Mouse (Mus musculus): ENCODE data around the gene Daam1.

Gene Daam1

GRCm38 (mm10) chr12:71973577-71973976 lies 142.7 kb downstream of the Daam1 start:
- DNase-seq = no peak

GRCm38 (mm10) chr12:71975626-71976025 lies 144.7 kb downstream of the Daam1 start:
- no peak for DNase-seq

GRCm38 (mm10) chr12:71976361-71976960 lies 145.6 kb downstream of the Daam1 start:
- DNase-seq = no peak

DNA sequence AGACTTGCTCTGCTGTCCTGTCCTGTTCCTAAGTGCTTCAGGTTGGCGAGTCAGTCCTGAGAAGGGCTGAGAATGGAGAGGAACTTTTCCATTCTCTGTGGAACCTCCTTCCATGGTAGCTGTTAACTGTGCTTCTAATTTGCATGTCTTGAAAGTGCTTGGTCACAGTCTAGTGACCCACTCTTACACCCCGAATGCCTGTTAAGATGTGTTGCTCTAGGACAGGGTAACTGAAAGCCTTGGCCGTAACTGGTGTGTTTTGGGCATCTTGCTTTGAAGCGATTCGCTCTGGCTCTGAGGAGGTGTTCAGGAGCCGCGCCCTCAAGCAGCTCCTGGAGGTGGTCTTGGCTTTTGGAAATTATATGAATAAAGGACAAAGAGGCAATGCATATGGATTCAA lies 146.5 kb downstream of the Daam1 start:
- no peak for DNase-seq

- no peak for DNase-seq
Observed at GRCm38 (mm10) chr12:71978513-71979352, 147.9 kb downstream of the Daam1 start.

GRCm38 (mm10) chr12:71980166-71980565 lies 149.3 kb downstream of the Daam1 start:
- DNase-seq = no peak

DNA sequence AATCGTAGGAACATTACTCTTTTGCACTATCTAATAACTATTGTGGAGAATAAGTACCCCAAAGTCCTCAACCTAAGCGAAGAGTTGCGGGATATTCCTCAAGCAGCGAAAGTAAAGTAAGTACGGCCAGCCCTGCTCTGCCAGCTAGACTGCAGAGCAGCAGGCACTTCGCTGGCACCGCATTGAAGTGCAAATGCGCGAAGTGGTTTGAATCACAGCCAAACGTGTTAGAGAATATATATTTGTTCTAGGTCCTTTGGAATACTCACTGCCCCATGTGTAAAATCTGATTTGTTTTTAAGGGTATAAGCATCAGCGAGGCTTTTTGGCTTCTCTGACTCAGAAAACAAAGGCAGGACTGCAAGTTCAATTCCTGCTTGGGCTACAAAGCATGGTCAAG lies 149.9 kb downstream of the Daam1 start:
- no peak for DNase-seq

GRCm38 (mm10) chr12:71981250-71981649 lies 150.4 kb downstream of the Daam1 start:
- no peak for DNase-seq

GRCm38 (mm10) chr12:71981791-71982190 lies 150.9 kb downstream of the Daam1 start:
- no peak for DNase-seq

DNA sequence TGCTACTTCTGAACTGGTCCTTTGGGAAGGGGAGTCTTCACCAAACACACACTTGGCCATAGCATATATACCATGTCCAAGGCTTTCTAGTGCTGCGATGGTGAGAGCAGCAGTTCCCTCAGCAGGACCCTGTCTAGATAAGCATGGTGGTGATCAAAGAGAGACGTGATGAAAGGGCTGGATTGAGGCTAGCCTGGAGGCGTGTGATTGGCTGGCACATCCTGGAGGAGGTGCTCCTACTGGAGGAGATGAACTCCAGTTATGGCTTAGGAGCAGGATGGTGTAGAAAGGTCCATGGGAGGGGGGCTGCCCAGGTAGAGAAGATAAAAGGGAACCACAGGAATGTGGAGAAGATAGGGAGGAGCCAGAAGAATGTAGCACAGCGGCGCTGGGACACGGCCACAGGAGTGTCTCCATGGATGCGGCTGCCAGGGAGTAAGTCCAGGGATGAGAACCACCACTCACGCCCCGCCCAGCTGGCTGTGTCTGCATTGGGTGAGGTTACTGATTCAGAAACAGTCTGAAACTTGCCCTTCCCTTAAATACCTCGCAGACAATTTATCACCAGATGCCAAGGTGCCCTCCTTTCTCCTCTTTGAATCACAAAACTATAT lies 152.3 kb downstream of the Daam1 start:
- DNase-seq = no peak

- DNase-seq = no peak
Observed at GRCm38 (mm10) chr12:71987161-71987560, 156.3 kb downstream of the Daam1 start.

- DNase-seq = no peak
Observed at GRCm38 (mm10) chr12:71987885-71988284, 157.0 kb downstream of the Daam1 start.

DNA sequence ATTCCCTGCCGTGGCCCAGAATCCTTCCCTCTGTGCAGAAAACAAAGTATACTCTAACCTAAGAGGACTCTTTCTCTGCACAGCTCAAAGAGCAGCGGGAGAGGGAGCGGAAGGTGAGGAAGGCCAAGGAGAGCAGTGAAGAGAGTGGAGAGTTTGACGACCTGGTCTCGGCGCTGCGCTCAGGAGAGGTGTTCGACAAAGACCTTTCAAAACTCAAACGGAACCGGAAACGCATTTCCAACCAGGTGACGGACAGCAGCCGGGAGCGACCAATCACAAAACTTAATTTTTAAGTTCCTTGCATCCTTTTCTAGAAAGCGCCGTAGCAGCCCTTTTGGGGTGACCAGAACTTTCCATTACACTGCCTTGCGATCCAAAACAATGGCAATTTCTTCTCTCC lies 158.7 kb downstream of the Daam1 start:
- no peak for DNase-seq

GRCm38 (mm10) chr12:71992599-71993210 lies 161.8 kb downstream of the Daam1 start:
- no peak for DNase-seq

DNA sequence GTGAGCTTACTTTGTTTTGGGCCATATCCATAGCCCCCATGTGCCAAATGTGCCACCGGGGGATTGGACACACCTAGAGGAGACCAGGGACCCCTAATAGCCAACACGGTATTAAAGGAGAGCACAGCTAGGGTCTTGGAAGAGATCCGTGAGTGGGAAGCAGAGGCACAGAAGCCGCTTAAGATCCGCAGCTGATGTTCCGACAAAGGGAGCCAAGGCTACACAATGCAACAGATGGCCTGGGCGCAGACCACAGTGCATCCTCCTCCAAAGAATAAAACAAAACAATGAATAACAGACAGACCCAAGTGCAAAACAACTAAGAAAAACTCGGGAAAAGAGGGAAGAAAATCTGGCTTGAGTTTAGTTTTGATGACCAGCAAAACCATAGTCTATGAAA lies 165.0 kb downstream of the Daam1 start:
- DNase-seq = no peak

DNA sequence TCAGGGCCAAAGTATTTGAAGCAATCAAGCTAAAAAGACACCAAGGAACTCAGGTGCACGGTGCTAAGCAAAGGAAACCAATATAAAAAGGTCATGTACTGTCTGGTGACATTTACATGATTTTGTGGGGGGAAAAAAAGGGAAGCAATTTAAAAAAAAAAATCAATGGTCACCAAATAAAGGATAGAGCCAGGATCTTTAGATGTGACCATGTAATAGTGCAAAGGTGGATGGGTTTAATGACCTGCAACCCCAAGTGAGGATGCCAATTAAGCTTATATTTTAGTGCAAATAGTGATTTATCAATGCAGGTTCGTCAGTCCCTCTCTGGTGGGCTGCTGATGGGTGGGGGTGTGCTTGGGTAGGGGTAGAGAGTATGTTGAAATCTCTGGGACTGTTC lies 166.0 kb downstream of the Daam1 start:
- no peak for DNase-seq

GRCm38 (mm10) chr12:71997364-71997763 lies 166.5 kb downstream of the Daam1 start:
- DNase-seq = no peak

GRCm38 (mm10) chr12:71998653-71999052 lies 167.8 kb downstream of the Daam1 start:
- DNase-seq = no peak

- DNase-seq = no peak
Observed at GRCm38 (mm10) chr12:71999671-72000070, 168.8 kb downstream of the Daam1 start.

DNA sequence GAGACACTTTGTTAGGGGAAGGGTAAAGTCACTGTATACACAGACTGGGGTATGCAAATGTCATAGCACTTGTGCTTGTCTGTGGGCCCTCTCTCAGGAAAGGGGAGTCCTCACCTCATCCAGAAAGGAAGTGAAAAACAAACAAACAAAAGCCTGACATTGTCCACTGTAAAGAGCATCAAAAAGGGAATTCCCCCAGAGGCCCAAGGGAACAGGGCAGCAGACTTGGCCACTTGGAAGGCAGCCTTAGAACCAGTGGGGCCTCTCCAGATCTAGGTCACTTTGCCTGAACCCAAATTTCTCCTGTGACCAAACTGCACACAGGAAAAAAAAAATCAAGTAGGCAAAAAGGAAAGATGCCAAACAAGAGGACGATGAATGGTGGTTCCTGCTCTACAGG lies 170.9 kb downstream of the Daam1 start:
- DNase-seq = no peak

DNA sequence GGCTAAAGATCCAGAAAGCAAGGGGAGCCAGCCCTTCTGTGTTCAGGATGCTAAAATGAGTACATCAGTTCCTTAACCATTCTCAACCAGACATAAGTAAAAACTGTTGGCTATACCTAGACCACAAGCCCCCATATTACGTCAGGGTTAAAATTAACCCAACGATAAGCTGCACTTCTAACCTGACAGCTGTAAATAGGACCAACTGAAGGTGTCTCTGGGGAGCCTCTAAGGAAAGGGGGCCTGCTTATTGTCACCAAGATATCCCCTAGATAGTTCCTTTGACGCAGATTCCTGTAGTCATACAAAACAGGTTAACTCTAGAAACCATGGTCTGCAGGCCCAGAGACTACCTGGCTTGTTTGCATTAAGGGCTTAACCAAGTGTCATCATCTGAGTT lies 174.4 kb downstream of the Daam1 start:
- DNase-seq = no peak

GRCm38 (mm10) chr12:72007656-72008055 lies 176.8 kb downstream of the Daam1 start:
- DNase-seq = no peak

DNA sequence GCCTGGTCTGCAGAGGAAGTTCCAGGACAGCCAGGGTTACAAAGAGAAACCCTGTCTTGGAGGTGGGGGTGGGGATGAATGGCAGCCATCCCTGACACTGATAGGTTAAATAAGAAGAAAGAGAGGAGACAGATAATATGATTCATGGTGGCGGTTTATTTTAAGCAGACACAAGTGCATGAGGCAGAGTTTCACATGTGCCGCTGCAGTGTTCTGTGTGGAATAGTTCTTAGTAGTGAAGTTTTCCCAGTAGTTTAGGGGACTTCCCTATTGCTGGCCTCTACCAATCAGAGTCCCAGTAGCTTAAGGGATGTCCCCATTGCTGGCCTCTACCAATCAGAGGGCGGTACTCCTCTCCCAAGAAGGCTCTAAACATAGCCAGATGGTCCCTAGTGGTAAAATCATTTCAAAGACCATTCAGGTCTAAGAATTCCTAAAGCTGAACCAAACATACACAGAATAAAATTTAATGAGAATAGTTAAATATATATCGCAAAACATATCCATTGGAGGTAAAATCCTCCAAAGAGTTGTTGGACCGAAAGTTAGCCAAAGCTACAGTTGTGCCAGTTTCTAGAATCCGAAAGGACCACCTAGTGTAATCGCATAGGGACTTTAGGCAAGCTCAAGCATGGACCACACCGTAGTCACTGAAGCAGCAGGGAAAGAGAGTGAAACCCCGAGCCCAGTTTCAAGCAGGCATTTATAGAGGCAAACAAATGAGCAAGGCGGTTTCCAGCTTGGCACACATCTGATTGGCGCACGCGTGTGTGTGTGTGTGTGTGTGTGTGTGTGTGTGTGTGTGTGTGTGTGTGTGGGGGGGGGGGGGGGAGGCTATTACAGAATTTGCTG lies 178.4 kb downstream of the Daam1 start:
- no peak for DNase-seq
